Mouse (Mus musculus): ENCODE data around the gene Zfp958. TPM values are rescaled to one million over a fixed set of nuclear protein-coding genes. Genes with fewer than 3 reads are reported as not detected.
"Not testable (repeated sequence)": the region's sequence is repeated elsewhere in the genome, so short reads cannot be mapped to it uniquely, and the experiment has no call there.

The Zfp958 gene
- total RNA-seq (2021), result 10 to 100 TPM; 16.3 to 16.5 TPM

DNA sequence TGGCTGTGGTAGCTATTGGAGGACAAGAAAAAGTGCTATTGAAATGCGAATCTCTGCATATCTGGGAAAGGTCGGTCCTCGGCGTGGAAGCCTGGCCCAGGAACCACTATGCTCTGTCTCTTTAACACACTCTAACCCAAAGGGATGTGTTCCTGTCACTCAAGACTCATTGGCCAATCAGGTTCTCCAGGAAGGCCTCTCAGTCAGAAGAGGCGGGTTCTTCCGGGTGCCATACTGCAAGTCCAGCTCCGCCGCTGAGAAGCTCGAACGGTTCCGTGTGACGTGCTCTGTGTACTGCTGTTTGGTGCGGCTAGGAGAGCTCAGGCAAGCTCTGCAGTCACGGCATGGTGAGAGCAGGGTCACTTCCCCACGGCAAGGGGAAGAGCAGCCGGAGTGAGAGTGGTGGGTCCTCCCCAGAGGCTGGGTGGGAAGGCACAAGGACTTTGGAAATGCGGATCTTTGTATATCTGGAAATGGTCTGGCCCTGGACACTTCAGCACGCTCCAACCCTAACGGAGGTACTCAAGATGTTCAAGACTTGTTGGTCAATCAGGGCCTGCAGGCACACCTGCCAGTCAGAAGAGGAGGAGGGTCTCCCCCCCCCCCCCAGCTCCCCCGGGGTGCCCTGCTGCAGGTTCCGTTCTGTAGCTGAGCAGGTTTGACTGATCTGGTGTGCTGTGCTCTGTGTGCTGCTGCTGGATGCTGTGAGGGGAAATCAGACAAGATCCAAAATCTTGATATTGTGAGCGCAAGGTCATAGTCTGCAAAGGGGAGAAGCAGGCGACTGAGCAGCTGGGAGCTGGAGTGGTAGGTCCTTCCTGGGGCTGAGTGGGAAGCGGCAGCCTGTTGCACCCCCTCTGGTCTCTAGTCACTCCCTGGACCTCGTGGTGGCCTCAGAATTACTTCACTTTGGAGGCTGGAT is at the start of gene Zfp958:
TSS of gene Zfp958 (plus strand) at position 236 of the 922 bp plus-strand sequence.
- intact Hi-C loops (cut with DNase I), result no loop called here
- DNase-seq, result peak; percentile 93

DNA sequence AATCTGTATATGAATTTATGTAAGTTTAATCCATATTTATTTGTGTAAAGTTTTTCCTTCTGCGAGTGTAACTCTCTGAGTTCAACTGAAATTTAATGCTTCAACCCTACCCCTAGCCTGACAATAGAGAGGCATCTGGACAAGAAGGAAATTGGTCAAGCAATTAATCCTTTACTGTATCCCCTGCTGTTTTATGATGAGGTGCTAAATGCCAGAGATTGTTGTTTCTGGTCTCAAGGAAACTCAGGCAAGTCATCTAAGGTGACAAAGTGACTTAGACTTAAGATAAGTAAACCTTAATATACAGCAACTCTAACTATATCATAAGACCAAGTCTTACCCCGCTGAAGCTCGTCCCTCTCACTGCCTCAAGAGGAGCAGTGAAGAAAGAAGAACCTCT is 31.0 kb upstream of the Zfp958 start:
- no peak for DNase-seq
- intact Hi-C loops (cut with DNase I), result no loop called here

- intact Hi-C loops (cut with DNase I), result no loop called here
- no peak for DNase-seq
Measured at GRCm38 (mm10) chr8:4582754-4583178, 30.2 kb upstream of the Zfp958 start.

GRCm38 (mm10) chr8:4584660-4585059 is 28.3 kb upstream of the Zfp958 start:
- no peak for DNase-seq
- intact Hi-C loops (cut with DNase I), result loop anchor here (5.0 kb wide), 1 partner anchor 442 kb away; no protein-coding TSS in a partner anchor

DNA sequence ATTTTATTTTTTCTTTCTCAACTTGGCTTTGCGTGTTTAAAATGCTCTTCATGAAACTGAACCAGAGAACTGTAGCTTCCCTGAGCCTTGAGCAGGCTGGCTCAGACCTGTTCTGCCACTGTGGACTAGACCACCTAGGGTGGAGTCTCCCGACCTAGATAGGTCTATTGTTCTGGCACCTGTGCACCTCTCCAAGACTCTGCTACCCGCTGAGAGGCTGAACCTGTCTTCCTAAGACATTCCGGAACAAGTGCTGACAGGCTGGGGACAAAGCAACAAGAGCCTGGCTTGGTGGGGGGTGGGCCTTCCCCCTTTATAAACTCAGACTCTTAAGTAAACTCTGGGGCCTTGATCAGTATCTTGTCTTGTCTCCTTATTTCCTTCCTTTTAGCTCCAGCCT is 26.6 kb upstream of the Zfp958 start:
- DNase-seq, result no peak
- intact Hi-C loops (cut with DNase I), result loop anchor here (5.0 kb wide), 1 partner anchor 444 kb away; no protein-coding TSS in a partner anchor

GRCm38 (mm10) chr8:4588165-4589000 is 24.6 kb upstream of the Zfp958 start:
- intact Hi-C loops (cut with DNase I), result loop anchor here (5.0 kb wide), 1 partner anchor 446 kb away; no protein-coding TSS in a partner anchor
- peak; percentile 27 for DNase-seq

DNA sequence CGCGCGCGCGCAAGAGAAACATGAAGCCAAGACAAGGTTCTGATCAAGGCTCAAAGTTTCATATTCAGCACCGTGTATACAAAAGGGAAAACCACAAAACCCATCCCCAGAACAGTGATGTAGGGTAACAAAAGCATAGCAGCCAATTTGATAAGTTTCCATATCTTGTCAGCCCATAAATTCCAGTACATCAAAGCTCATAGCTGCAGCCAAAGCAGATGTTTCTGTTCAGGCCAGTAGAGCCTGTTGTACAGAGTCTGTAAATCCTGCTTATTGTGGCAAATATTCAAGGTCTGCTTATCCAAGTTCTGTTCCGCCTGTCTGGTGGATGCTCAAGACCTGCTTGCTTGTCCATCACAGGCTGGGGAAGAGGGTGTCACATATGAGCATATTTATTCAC is 4.1 kb upstream of the Zfp958 start:
- intact Hi-C loops (cut with DNase I), result no loop called here
- DNase-seq, result no peak

GRCm38 (mm10) chr8:4611626-4612175 is 1.3 kb upstream of the Zfp958 start:
- intact Hi-C loops (cut with DNase I); DNase-seq: not testable (repeated sequence)

GRCm38 (mm10) chr8:4627349-4627748 is 14.4 kb downstream of the Zfp958 start:
- intact Hi-C loops (cut with DNase I), result no loop called here
- DNase-seq, result no peak

GRCm38 (mm10) chr8:4637071-4637470 is 24.1 kb downstream of the Zfp958 start:
- intact Hi-C loops (cut with DNase I), result no loop called here
- no peak for DNase-seq

DNA sequence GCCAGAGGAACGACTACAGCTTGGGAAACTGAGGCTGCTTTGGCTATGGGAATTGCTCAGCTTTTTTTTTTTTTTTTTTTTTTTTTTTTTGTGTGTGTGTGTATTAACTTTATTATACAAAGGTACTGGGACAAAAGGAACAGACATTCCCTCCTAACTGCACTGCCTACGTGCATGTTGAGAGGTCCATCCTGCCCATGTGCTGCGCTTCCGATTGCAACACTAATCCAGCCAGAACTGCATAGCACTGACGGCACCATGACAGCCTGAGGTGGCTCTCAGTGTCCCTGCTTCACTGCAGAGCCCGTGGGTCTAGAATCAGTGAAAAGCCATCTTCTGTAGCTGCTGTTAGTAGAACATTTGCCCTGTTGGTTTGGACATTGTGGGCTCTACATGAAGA is 30.0 kb downstream of the Zfp958 start:
- intact Hi-C loops (cut with DNase I); DNase-seq: not testable (repeated sequence)

DNA sequence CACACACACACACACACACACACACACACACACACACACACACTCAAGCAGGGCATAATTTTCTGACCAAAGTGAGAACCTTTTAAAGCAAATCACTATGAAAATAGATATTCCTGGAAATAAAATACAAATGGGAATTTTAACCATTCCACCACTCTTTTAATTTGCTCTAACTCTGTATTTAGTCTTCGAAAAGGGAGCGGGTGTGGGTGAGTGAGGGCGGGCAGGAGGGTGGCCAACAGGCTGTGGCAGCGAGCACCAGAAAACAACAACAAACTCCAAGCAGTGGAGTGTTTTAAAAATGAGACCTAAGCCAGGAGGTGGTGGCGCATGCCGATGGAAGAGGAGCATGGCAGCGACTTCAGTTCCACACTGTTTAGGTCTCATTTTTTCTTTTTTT is 43.6 kb downstream of the Zfp958 start:
- intact Hi-C loops (cut with DNase I), result no loop called here
- DNase-seq, result no peak

DNA sequence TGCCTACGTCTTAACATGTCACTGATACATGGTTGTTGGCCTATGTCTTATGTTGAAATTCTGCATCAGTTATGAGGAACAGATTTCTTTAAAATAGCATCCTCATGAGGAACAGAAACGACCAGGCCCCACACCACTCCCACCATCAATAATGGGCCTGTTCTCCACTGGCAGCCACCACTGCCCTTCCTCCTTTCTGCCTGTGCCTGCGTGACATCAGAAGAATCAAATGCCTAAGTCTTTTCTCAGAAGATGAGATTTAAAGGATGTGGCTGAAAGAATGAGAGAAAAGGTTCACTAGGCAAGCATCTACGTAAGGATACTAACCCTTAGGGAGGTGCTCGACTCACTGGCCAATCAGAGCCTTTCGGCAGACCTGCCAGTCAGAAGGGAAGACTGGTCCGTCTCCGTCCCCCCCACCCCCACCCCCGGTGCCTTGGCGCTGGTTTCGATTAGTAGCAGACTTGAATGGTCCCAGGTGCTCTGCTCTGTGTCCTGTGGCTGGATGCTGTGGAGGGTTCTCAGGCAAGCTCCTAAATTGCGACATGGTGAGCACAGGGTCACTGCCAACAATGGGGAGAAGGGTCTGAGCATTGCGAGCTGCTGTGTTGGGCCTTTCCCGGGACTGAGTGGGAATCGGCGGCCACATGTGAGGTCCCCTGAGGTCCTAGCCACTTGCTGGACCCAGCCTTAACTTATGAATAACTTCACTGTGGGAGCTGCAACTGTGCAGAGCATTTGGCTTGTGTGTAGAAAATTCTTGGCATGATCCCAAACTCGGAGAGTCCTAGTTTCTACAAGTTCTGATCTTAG is 62.4 kb downstream of the Zfp958 start:
- no peak for DNase-seq
- intact Hi-C loops (cut with DNase I), result no loop called here

DNA sequence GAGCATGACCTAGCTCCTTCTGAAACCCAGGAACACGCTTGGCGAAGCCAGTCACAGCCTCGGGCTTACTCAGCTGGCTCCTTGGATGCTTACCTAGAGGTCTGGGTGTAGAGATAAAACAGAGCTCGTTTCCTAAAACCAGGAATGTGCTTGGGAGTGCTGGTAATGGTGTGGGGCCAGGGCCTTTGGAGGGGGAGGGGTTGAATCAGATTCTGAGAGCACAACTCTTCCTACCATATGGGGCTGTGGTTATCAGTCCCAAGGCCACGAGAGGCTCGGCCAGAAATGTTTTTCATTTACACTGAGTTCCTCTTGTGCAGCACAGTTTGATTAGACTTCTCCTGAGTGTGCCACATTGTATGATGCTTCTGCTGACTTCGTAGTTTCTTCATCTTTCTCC is 63.6 kb downstream of the Zfp958 start:
- DNase-seq, result peak; percentile 3
- intact Hi-C loops (cut with DNase I), result no loop called here

GRCm38 (mm10) chr8:4677265-4678217 is 64.6 kb downstream of the Zfp958 start:
- DNase-seq, result peak; percentile 99
- intact Hi-C loops (cut with DNase I), result no loop called here

- peak; percentile 86 for DNase-seq
- intact Hi-C loops (cut with DNase I), result no loop called here
Measured at GRCm38 (mm10) chr8:4678218-4678907, 65.4 kb downstream of the Zfp958 start.

DNA sequence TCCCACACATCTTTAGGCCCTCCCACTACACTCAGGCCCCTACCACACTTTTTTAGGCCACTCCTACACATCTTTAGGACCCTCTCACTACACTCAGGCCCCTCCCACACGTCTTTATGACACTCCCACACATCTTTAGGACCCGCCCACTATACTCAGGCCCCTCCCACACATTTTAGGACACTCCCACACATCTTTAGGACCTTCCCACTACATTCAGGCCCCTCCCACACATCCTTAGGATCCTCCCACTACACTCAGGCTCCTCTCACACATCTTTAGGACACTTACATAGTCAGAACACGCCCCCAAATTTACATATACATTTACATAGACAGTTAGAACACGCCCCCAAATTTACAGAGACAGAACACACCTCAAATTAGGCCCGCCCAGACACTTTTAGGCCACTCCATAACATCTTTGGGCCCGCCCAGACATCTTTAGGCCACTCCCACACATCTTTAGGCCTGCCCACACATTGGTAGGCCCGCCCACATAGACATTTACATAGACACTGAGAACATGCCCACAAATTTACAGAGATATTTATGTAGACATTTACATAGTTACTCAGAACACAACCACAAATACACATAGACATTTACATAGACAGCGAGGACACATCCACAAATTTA is 66.1 kb downstream of the Zfp958 start:
- intact Hi-C loops (cut with DNase I), result no loop called here
- peak; percentile 1 for DNase-seq

DNA sequence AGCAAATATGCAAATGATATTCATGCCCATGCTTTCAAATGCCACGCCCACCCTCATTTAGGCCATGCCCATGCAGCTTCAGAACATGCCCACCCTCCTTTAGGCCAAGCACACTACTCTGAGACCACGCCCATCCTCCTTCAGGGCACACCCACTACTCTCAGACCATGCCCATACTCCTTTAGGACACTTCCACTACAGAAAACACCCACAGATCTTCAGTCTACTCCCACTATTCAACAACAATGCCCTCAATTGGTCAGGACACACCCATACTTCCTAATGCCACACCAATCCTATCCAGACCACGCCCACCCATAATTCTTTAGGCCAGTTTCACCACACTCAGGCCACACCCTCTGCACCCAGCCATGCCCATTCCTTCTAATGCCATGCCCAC is 66.8 kb downstream of the Zfp958 start:
- intact Hi-C loops (cut with DNase I), result no loop called here
- no peak for DNase-seq

All from left cerebral cortex, postnatal 4 days (tissue).